Mouse (Mus musculus) myocyte (in vitro differentiated cells): ENCODE measurements around the gene Myo18b.

Experiments used
- CEBPB ChIP-seq: IDR thresholded peaks from 2 replicates; pipeline ENCODE4 v1.6.1; 2011; ENCODE audit warnings: mild to moderate bottlenecking, moderate library complexity; ENCODE audit not compliant: poor library complexity, insufficient read depth, severe bottlenecking
- E2F4 ChIP-seq: IDR thresholded peaks from one replicate; pipeline ENCODE4 v1.6.1; 2011; ENCODE audit warnings: mild to moderate bottlenecking, control low read depth, moderate library complexity; ENCODE audit not compliant: insufficient read depth
- MAX ChIP-seq: IDR thresholded peaks from one replicate; pipeline ENCODE4 v1.6.1; 2011; ENCODE audit warnings: low read depth, mild to moderate bottlenecking, control low read depth
- MYOD1 ChIP-seq, 3 experiments: IDR thresholded peaks; one replicate each; pipeline ENCODE4 v1.6.1; 2011; ENCODE audit warnings: control low read depth in 2 of 3, low read depth in 2 of 3, mild to moderate bottlenecking in 2 of 3, moderate library complexity in 1 of 3; ENCODE audit not compliant: insufficient read length in 2 of 3, control insufficient read depth in 1 of 3
- MYOG ChIP-seq, 3 experiments: IDR thresholded peaks; one replicate each; pipeline ENCODE4 v1.6.1; 2011; ENCODE audit warnings: control low read depth in 2 of 3, low read depth in 2 of 3, mild to moderate bottlenecking in 2 of 3; ENCODE audit not compliant: insufficient read length in 2 of 3, control insufficient read depth in 1 of 3, insufficient read depth in 1 of 3
- POLR2A ChIP-seq: IDR thresholded peaks from one replicate; pipeline ENCODE4 v1.6.1; 2011; ENCODE audit warnings: low read depth, mild to moderate bottlenecking, control low read depth, moderate library complexity; ENCODE audit not compliant: insufficient read length
- POLR2AphosphoS2 ChIP-seq: IDR thresholded peaks from one replicate; pipeline ENCODE4 v1.6.1; 2011; ENCODE audit warnings: low read depth, control low read depth; ENCODE audit not compliant: insufficient read length
- REST ChIP-seq: IDR thresholded peaks from one replicate; pipeline ENCODE4 v1.6.1; 2011; ENCODE audit warnings: mild to moderate bottlenecking, control low read depth, moderate library complexity; ENCODE audit not compliant: insufficient read depth, insufficient read length
- SRF ChIP-seq: IDR thresholded peaks from one replicate; pipeline ENCODE4 v1.6.1; 2011; ENCODE audit warnings: low read depth; ENCODE audit not compliant: control insufficient read depth, insufficient read length
- TCF12 ChIP-seq: IDR thresholded peaks from one replicate; pipeline ENCODE4 v1.6.1; 2011; ENCODE audit warnings: mild to moderate bottlenecking, control low read depth; ENCODE audit not compliant: poor library complexity, insufficient read depth, severe bottlenecking
- TCF3 ChIP-seq: IDR thresholded peaks from one replicate; pipeline ENCODE4 v1.6.1; 2011; ENCODE audit warnings: low read depth, control low read depth; ENCODE audit not compliant: insufficient read length
- USF1 ChIP-seq: IDR thresholded peaks from one replicate; pipeline ENCODE4 v1.6.1; 2011; ENCODE audit warnings: low read depth, mild to moderate bottlenecking, control low read depth, moderate library complexity

- no peak for TF ChIP-seq POLR2A
- no peak for TF ChIP-seq REST
- no peak for TF ChIP-seq TCF12
- TF ChIP-seq MAX = no peak
- TF ChIP-seq E2F4 = no peak
- TF ChIP-seq POLR2AphosphoS2 = no peak
- TF ChIP-seq USF1 = no peak
- no peak for TF ChIP-seq SRF
- TF ChIP-seq TCF3 = no peak
- no peak for TF ChIP-seq CEBPB
- no peak for TF ChIP-seq MYOG (IDR thresholded peaks at IDR 0.05; ENCODE audit: control insufficient read depth in 1 of 3, insufficient read depth in 1 of 3, insufficient read length in 2 of 3, low read depth in 2 of 3)
- no peak for TF ChIP-seq MYOD1 (IDR thresholded peaks at IDR 0.05; ENCODE audit: control insufficient read depth in 1 of 3, insufficient read length in 2 of 3, low read depth in 2 of 3)
Observed at GRCm38 (mm10) chr5:112642731-112643130, 253.4 kb downstream of the Myo18b start.
